Mouse (Mus musculus): ENCODE results near the gene Srsf6. TPM values are rescaled to one million over a fixed set of nuclear protein-coding genes. Genes with fewer than 3 reads are reported as not detected.

Srsf6 gene
- total and polyA plus RNA-seq, 3 experiments, result 48.0 to 68.3 (median 61.2) TPM

GRCm38 (mm10) chr2:162919926-162920325 is 11.4 kb upstream of the Srsf6 start:
- intact Hi-C loops (cut with DNase I), result no loop called here
- WGBS, result 49% methylated on average over 5 of the region's 5 CpGs
- H3K4me3 ChIP-seq, result no peak overlapping the region

GRCm38 (mm10) chr2:162922183-162922582 is 9.1 kb upstream of the Srsf6 start:
- Histone ChIP-seq H3K4me1 (ENCODE audit: control insufficient read depth, insufficient read depth, low read length) (no peaks in the 10 kb centered on the region), H3K4me3 (no peak overlapping the region), H3K36me3 (ENCODE audit: control insufficient read depth, insufficient read depth, low read length) (no peaks in the 10 kb centered on the region), H3K27ac (no peak overlapping the region), H3K79me2 (replicated peaks; ENCODE audit: control insufficient read depth, insufficient read depth, low read length) (no peaks in the 10 kb centered on the region), H3K27me3 (ENCODE audit: control insufficient read depth, insufficient read depth, low read length) (no peaks in the 10 kb centered on the region), H3K9ac (ENCODE audit: low read depth, low read length) (no peak overlapping the region)
- intact Hi-C loops (cut with DNase I), result loop anchor here (1.0 to 2.0 kb wide), 3 partner anchors 47 to 409 kb away; no protein-coding TSS in a partner anchor
- DNase-seq, result peak; percentile 38 to 51
- 8% methylated on average over 6 of the region's 6 CpGs for WGBS
- TF ChIP-seq POLR2A (IDR thresholded peaks at IDR 0.05; ENCODE audit: insufficient read depth, low read depth, low read length), result no peak
- peak; percentile 94 for TF ChIP-seq CTCF (IDR thresholded peaks at IDR 0.05)
- TF ChIP-seq EP300 (IDR thresholded peaks at IDR 0.05; ENCODE audit: insufficient read depth, low read depth, low read length), result no peak

More at GRCm38 (mm10) chr2:162919926-162920325, 11.4 kb upstream of the Srsf6 start:
- Histone ChIP-seq H3K27ac (no peak overlapping the region), H3K79me2 (replicated peaks; ENCODE audit: control insufficient read depth, insufficient read depth, low read length) (no peaks in the 10 kb centered on the region), H3K27me3 (ENCODE audit: control insufficient read depth, insufficient read depth, low read length) (no peaks in the 10 kb centered on the region), H3K36me3 (ENCODE audit: control insufficient read depth, insufficient read depth, low read length) (no peaks in the 10 kb centered on the region), H3K4me1 (ENCODE audit: control insufficient read depth, insufficient read depth, low read length) (no peaks in the 10 kb centered on the region), H3K9ac (ENCODE audit: low read depth, low read length) (no peak overlapping the region)
- peak in 1 of 2 experiments; percentile 8 for DNase-seq
- TF ChIP-seq CTCF (IDR thresholded peaks at IDR 0.05) (no peak), EP300 (IDR thresholded peaks at IDR 0.05; ENCODE audit: insufficient read depth, low read depth, low read length) (no peak), POLR2A (IDR thresholded peaks at IDR 0.05; ENCODE audit: insufficient read depth, low read depth, low read length) (no peak)

GRCm38 (mm10) chr2:162922834-162923233 is 8.5 kb upstream of the Srsf6 start:
- Histone ChIP-seq H3K36me3 (ENCODE audit: control insufficient read depth, insufficient read depth, low read length) (no peaks in the 10 kb centered on the region), H3K27me3 (ENCODE audit: control insufficient read depth, insufficient read depth, low read length) (no peaks in the 10 kb centered on the region), H3K9ac (ENCODE audit: low read depth, low read length) (no peak overlapping the region), H3K27ac (no peak overlapping the region), H3K4me3 (no peak overlapping the region), H3K79me2 (replicated peaks; ENCODE audit: control insufficient read depth, insufficient read depth, low read length) (no peaks in the 10 kb centered on the region), H3K4me1 (ENCODE audit: control insufficient read depth, insufficient read depth, low read length) (no peaks in the 10 kb centered on the region)
- WGBS, result 82% methylated on average over 5 of the region's 5 CpGs
- TF ChIP-seq CTCF (IDR thresholded peaks at IDR 0.05), result no peak
- TF ChIP-seq EP300 (IDR thresholded peaks at IDR 0.05; ENCODE audit: insufficient read depth, low read depth, low read length), result no peak
- no peak for TF ChIP-seq POLR2A (IDR thresholded peaks at IDR 0.05; ENCODE audit: insufficient read depth, low read depth, low read length)
- intact Hi-C loops (cut with DNase I), result loop anchor here (1.0 to 2.0 kb wide), 3 partner anchors 46 to 408 kb away; no protein-coding TSS in a partner anchor
- DNase-seq, result no peak

- no peak for DNase-seq
- no peaks in the 10 kb centered on the region for H3K4me1 ChIP-seq (ENCODE audit: control insufficient read depth, insufficient read depth, low read length)
- no peak overlapping the region for H3K9ac ChIP-seq (ENCODE audit: low read depth, low read length)
- no peaks in the 10 kb centered on the region for H3K36me3 ChIP-seq (ENCODE audit: control insufficient read depth, insufficient read depth, low read length)
- no peak overlapping the region for H3K27ac ChIP-seq
- no peak overlapping the region for H3K4me3 ChIP-seq
- 81% methylated on average over 5 of the region's 5 CpGs for WGBS
- no peaks in the 10 kb centered on the region for H3K79me2 ChIP-seq (replicated peaks; ENCODE audit: control insufficient read depth, insufficient read depth, low read length)
- intact Hi-C loops (cut with DNase I), result no loop called here
- TF ChIP-seq CTCF (IDR thresholded peaks at IDR 0.05) (no peak), EP300 (IDR thresholded peaks at IDR 0.05; ENCODE audit: insufficient read depth, low read depth, low read length) (no peak), POLR2A (IDR thresholded peaks at IDR 0.05; ENCODE audit: insufficient read depth, low read depth, low read length) (no peak)
- no peaks in the 10 kb centered on the region for H3K27me3 ChIP-seq (ENCODE audit: control insufficient read depth, insufficient read depth, low read length)
Measured at GRCm38 (mm10) chr2:162924126-162924525, 7.2 kb upstream of the Srsf6 start.

- whole genome bisulfite sequencing, result 68% methylated on average over 3 of the region's 3 CpGs
- no peak for DNase-seq
- TF ChIP-seq POLR2A (IDR thresholded peaks at IDR 0.05; ENCODE audit: insufficient read depth, low read depth, low read length) (no peak), EP300 (IDR thresholded peaks at IDR 0.05; ENCODE audit: insufficient read depth, low read depth, low read length) (no peak), CTCF (IDR thresholded peaks at IDR 0.05) (no peak)
- Histone ChIP-seq H3K27me3 (ENCODE audit: control insufficient read depth, insufficient read depth, low read length) (no peaks in the 10 kb centered on the region), H3K4me1 (ENCODE audit: control insufficient read depth, insufficient read depth, low read length) (peaks cover 3% of the 10 kb centered on the region), H3K4me3 (no peak overlapping the region), H3K36me3 (ENCODE audit: control insufficient read depth, insufficient read depth, low read length) (peaks cover 2% of the 10 kb centered on the region; the same call in 1 of the 2 replicates), H3K79me2 (replicated peaks; ENCODE audit: control insufficient read depth, insufficient read depth, low read length) (no peaks in the 10 kb centered on the region), H3K27ac (no peak overlapping the region), H3K9ac (ENCODE audit: low read depth, low read length) (no peak overlapping the region)
- intact Hi-C loops (cut with DNase I), result no loop called here
Measured at GRCm38 (mm10) chr2:162927918-162928585, 3.3 kb upstream of the Srsf6 start.

GRCm38 (mm10) chr2:162929704-162930103 is 1.6 kb upstream of the Srsf6 start:
- peaks cover 3% of the 10 kb centered on the region for H3K4me1 ChIP-seq (ENCODE audit: control insufficient read depth, insufficient read depth, low read length)
- no peak overlapping the region for H3K4me3 ChIP-seq
- H3K79me2 ChIP-seq (replicated peaks; ENCODE audit: control insufficient read depth, insufficient read depth, low read length), result no peaks in the 10 kb centered on the region
- peaks cover 9% of the 10 kb centered on the region for H3K36me3 ChIP-seq (ENCODE audit: control insufficient read depth, insufficient read depth, low read length)
- DNase-seq, result no peak
- H3K9ac ChIP-seq (ENCODE audit: low read depth, low read length), result no peak overlapping the region
- TF ChIP-seq CTCF (IDR thresholded peaks at IDR 0.05) (no peak), EP300 (IDR thresholded peaks at IDR 0.05; ENCODE audit: insufficient read depth, low read depth, low read length) (no peak), POLR2A (IDR thresholded peaks at IDR 0.05; ENCODE audit: insufficient read depth, low read depth, low read length) (no peak)
- intact Hi-C loops (cut with DNase I), result loop anchor here (2.0 to 10.0 kb wide), 2 partner anchors 87 to 485 kb away; partner anchors contain the start of gene Ift52
- H3K27me3 ChIP-seq (ENCODE audit: control insufficient read depth, insufficient read depth, low read length), result no peaks in the 10 kb centered on the region
- H3K27ac ChIP-seq, result no peak overlapping the region
- WGBS, result 45% methylated on average over 3 of the region's 3 CpGs
